Mouse (Mus musculus) MEL (cell line): ENCODE data around the gene Gucy1b1. TPM values are rescaled to one million over a fixed set of nuclear protein-coding genes. Genes with fewer than 3 reads are reported as not detected.

Experiments used
- DNase-seq: peaks from one replicate; pipeline ENCODE4 v3.0.0; 2011; ENCODE audit warnings: low read depth, low spot score
- H3K27ac ChIP-seq: 2 replicates; pipeline ENCODE4 v1.5.1; 2012; ENCODE audit warnings: low read depth, mild to moderate bottlenecking, control low read depth, low read length, moderate library complexity; ENCODE audit not compliant: control insufficient read depth
- H3K27me3 ChIP-seq, 2 experiments: fragments of 150-350 bp in 1 of 2; sonication (generic) in 1 of 2; 2 replicates each; pipeline ENCODE4 v1.6.1; 2012; ENCODE audit warnings: low read length in 2 of 2, mild to moderate bottlenecking in 2 of 2, improper control_type of control experiment in 1 of 2, moderate library complexity in 1 of 2; ENCODE audit not compliant: insufficient read depth in 2 of 2, control insufficient read depth in 1 of 2
- H3K36me3 ChIP-seq, 2 experiments: 2 replicates each; pipeline ENCODE4 v1.6.1; 2012 to 2014; ENCODE audit warnings: low read length in 2 of 2, improper control_type of control experiment in 1 of 2, inconsistent platforms in 1 of 2, mild to moderate bottlenecking in 1 of 2; ENCODE audit not compliant: insufficient read depth in 2 of 2, control insufficient read depth in 1 of 2
- H3K4me1 ChIP-seq, 2 experiments: fragments of 150-350 bp in 1 of 2; sonication (generic) in 1 of 2; 2 replicates each; pipeline ENCODE4 v1.6.1; 2012; ENCODE audit warnings: low read length in 2 of 2, improper control_type of control experiment in 1 of 2, mild to moderate bottlenecking in 1 of 2; ENCODE audit not compliant: insufficient read depth in 2 of 2, control insufficient read depth in 1 of 2
- H3K4me3 ChIP-seq, 2 experiments: fragments of 150-350 bp in 1 of 2; sonication (generic) in 1 of 2; 2 replicates each; pipeline ENCODE4 v1.5.1; 2012; ENCODE audit warnings: low read depth in 2 of 2, low read length in 2 of 2, mild to moderate bottlenecking in 2 of 2, moderate library complexity in 2 of 2, control low read depth in 1 of 2, improper control_type of control experiment in 1 of 2; ENCODE audit not compliant: control insufficient read depth in 1 of 2, insufficient read depth in 1 of 2
- H3K79me2 ChIP-seq: 2 replicates; pipeline ENCODE4 v1.6.1; 2012; ENCODE audit warnings: mild to moderate bottlenecking, low read length, moderate library complexity; ENCODE audit not compliant: control insufficient read depth, poor library complexity, insufficient read depth
- H3K9ac ChIP-seq: 2 replicates; pipeline ENCODE4 v1.6.1; 2012; ENCODE audit warnings: low read depth, mild to moderate bottlenecking, control low read depth, low read length, moderate library complexity; ENCODE audit not compliant: control insufficient read depth, poor library complexity, severe bottlenecking
- H3K9me3 ChIP-seq: fragments of 150-350 bp; sonication (generic); replicated peaks from 2 replicates; pipeline ENCODE4 v1.6.1; 2012; ENCODE audit warnings: mild to moderate bottlenecking, low read length, improper control_type of control experiment, moderate library complexity; ENCODE audit not compliant: insufficient read depth
- BHLHE40 ChIP-seq: IDR thresholded peaks from 2 replicates; pipeline ENCODE4 v1.6.1; 2012; ENCODE audit warnings: low read depth, mild to moderate bottlenecking, inconsistent platforms, low read length, improper control_type of control experiment, borderline replicate concordance
- CHD1 ChIP-seq: IDR thresholded peaks from 2 replicates; pipeline ENCODE4 v1.6.1; 2012; ENCODE audit warnings: low read depth, mild to moderate bottlenecking, inconsistent platforms, low read length, improper control_type of control experiment
- CHD2 ChIP-seq: IDR thresholded peaks from 2 replicates; pipeline ENCODE4 v1.6.1; 2011; ENCODE audit warnings: low read length, improper control_type of control experiment
- CTCF ChIP-seq, 3 experiments: IDR thresholded peaks in 2 of 3; conservative IDR thresholded peaks in 1 of 3; 2 replicates each; pipeline ENCODE4 v1.5.1; 2011 to 2012; ENCODE audit warnings: low read length in 3 of 3, low read depth in 2 of 3, mild to moderate bottlenecking in 2 of 3, improper control_type of control experiment in 1 of 3, inconsistent platforms in 1 of 3, mixed read lengths in 1 of 3, moderate library complexity in 1 of 3; ENCODE audit not compliant: control insufficient read depth in 1 of 3, insufficient read depth in 1 of 3, poor library complexity in 1 of 3, severe bottlenecking in 1 of 3
- E2F4 ChIP-seq: IDR thresholded peaks from 2 replicates; pipeline ENCODE4 v1.6.1; 2011; ENCODE audit warnings: low read depth, low read length, improper control_type of control experiment, borderline replicate concordance
- ELF1 ChIP-seq: IDR thresholded peaks from 2 replicates; pipeline ENCODE4 v1.6.1; 2014; ENCODE audit warnings: low read depth, mild to moderate bottlenecking, inconsistent platforms, low read length, improper control_type of control experiment, moderate library complexity
- GABPA ChIP-seq: IDR thresholded peaks from 2 replicates; pipeline ENCODE4 v1.6.1; 2012; ENCODE audit warnings: low read depth, mild to moderate bottlenecking, inconsistent platforms, low read length, improper control_type of control experiment, moderate library complexity
- GATA1 ChIP-seq: IDR thresholded peaks from 2 replicates; pipeline ENCODE4 v1.6.1; 2011; ENCODE audit warnings: low read depth, low read length, improper control_type of control experiment
- HCFC1 ChIP-seq: IDR thresholded peaks from 2 replicates; pipeline ENCODE4 v1.6.1; 2012; ENCODE audit warnings: low read depth, mild to moderate bottlenecking, inconsistent platforms, low read length, improper control_type of control experiment, moderate library complexity
- JUND ChIP-seq: IDR thresholded peaks from 2 replicates; pipeline ENCODE4 v1.6.1; 2011; ENCODE audit warnings: low read depth, mild to moderate bottlenecking, improper control_type of control experiment, low read length
- KAT2A ChIP-seq: conservative IDR thresholded peaks from 2 replicates; pipeline ENCODE4 v1.6.1; 2012; ENCODE audit warnings: low read depth, low read length, improper control_type of control experiment, inconsistent platforms
- MEF2A ChIP-seq: IDR thresholded peaks from 2 replicates; pipeline ENCODE4 v1.6.1; 2014; ENCODE audit warnings: low read depth, mild to moderate bottlenecking, inconsistent platforms, low read length, improper control_type of control experiment; ENCODE audit not compliant: poor library complexity, insufficient replicate concordance, severe bottlenecking; ENCODE audit errors: extremely low read depth
- NRF1 ChIP-seq: IDR thresholded peaks from 2 replicates; pipeline ENCODE4 v1.6.1; 2014; ENCODE audit warnings: low read depth, mild to moderate bottlenecking, inconsistent platforms, low read length, improper control_type of control experiment, moderate library complexity; ENCODE audit not compliant: poor library complexity, insufficient read depth, severe bottlenecking
- POLR2AphosphoS5 ChIP-seq: IDR thresholded peaks from 2 replicates; pipeline ENCODE4 v1.6.1; 2012; ENCODE audit warnings: low read depth, borderline replicate concordance, mild to moderate bottlenecking, inconsistent platforms, low read length, moderate library complexity, mixed read lengths
- RAD21 ChIP-seq: IDR thresholded peaks from 2 replicates; pipeline ENCODE4 v1.6.1; 2011; ENCODE audit warnings: mild to moderate bottlenecking, low read depth, low read length, improper control_type of control experiment
- RCOR1 ChIP-seq: IDR thresholded peaks from 2 replicates; pipeline ENCODE4 v1.6.1; 2012; ENCODE audit warnings: low read depth, mild to moderate bottlenecking, inconsistent platforms, low read length, improper control_type of control experiment
- SMC3 ChIP-seq: IDR thresholded peaks from 2 replicates; pipeline ENCODE4 v1.6.1; 2011; ENCODE audit warnings: low read depth, low read length, improper control_type of control experiment
- TAL1 ChIP-seq: IDR thresholded peaks from 2 replicates; pipeline ENCODE4 v1.6.1; 2012; ENCODE audit warnings: mild to moderate bottlenecking, inconsistent platforms, low read length, moderate library complexity, mixed read lengths
- TBP ChIP-seq: IDR thresholded peaks from 2 replicates; pipeline ENCODE4 v1.8.0; 2011; ENCODE audit warnings: low read depth, low read length, improper control_type of control experiment
- TCF12 ChIP-seq: IDR thresholded peaks from 2 replicates; pipeline ENCODE4 v1.6.1; 2014; ENCODE audit warnings: low read depth, mild to moderate bottlenecking, inconsistent platforms, low read length, improper control_type of control experiment, moderate library complexity
- USF1 ChIP-seq: IDR thresholded peaks from 2 replicates; pipeline ENCODE4 v1.6.1; 2014; ENCODE audit warnings: low read depth, mild to moderate bottlenecking, inconsistent platforms, low read length, improper control_type of control experiment, moderate library complexity
- ZC3H11A ChIP-seq: IDR thresholded peaks from 2 replicates; pipeline ENCODE4 v1.6.1; 2012; ENCODE audit warnings: low read depth, mild to moderate bottlenecking, inconsistent platforms, low read length, improper control_type of control experiment
- ZKSCAN1 ChIP-seq: IDR thresholded peaks from 2 replicates; pipeline ENCODE4 v1.6.1; 2012; ENCODE audit warnings: low read depth, mild to moderate bottlenecking, inconsistent platforms, low read length, improper control_type of control experiment, moderate library complexity
- ZMIZ1 ChIP-seq: IDR thresholded peaks from 2 replicates; pipeline ENCODE4 v1.6.1; 2012; ENCODE audit warnings: low read depth, mild to moderate bottlenecking, inconsistent platforms, low read length, improper control_type of control experiment, moderate library complexity
- ZNF384 ChIP-seq: IDR thresholded peaks from 2 replicates; pipeline ENCODE4 v1.6.1; 2012; ENCODE audit warnings: low read depth, mild to moderate bottlenecking, inconsistent platforms, low read length, improper control_type of control experiment
- polyA plus RNA-seq, 2 experiments: library from polyadenylated mRNA; stranded (reverse) in 1 of 2; unstranded in 1 of 2; fragments of >175 nt in 1 of 2; fragments of >200 nt in 1 of 2; gene quantifications; 2 replicates each; pipeline versions ENCODE4 v1.2.1 to v1.2.4; 2012; ENCODE audit warnings: low replicate concordance in 2 of 2, low read depth in 1 of 2; ENCODE audit not compliant: insufficient read length in 2 of 2, insufficient read depth in 1 of 2, missing spikeins in 1 of 2
- total RNA-seq: library from RNA; depleted of rRNA; stranded (reverse); fragments of 300-350 nt; gene quantifications from 2 replicates; pipeline ENCODE4 v1.2.3, GENCODE M21; 2012

Gene Gucy1b1
- total and polyA plus RNA-seq, 3 experiments, result not detected

DNA sequence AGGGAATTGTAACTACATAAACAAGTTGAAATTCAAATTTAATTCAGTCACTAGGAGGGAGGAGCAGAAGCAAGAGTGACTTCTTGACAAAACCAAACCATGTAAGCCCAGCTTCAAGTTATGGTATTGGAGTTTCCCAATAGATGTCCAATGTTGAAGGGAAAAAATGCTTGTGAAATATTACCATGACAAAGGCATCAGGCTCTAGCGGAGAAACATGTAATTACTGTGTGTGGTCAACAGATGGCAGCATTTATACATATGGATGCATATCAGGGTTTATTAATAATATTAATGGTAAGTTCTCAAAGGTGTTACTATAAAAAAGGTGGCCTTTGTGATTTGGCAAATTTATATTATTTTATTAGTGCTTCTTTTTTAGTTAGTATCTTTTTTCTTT, 78.5 kb downstream of the Gucy1b1 start:
- H3K79me2 ChIP-seq, result no peaks in the 10 kb centered on the region
- no peak overlapping the region for H3K27ac ChIP-seq
- no peaks in the 10 kb centered on the region for H3K4me1 ChIP-seq
- no peak overlapping the region for H3K4me3 ChIP-seq
- peak; percentile 44 for DNase-seq
- no peaks in the 10 kb centered on the region for H3K27me3 ChIP-seq
- TF ChIP-seq CHD2 (no peak), CHD1 (no peak), SMC3 (peak; percentile 55), USF1 (no peak), GATA1 (no peak), CTCF (IDR thresholded peaks at IDR 0.05 in 2 of 3, conservative IDR thresholded peaks at IDR 0.05 in 1 of 3; ENCODE audit: control insufficient read depth in 1 of 3, insufficient read depth in 1 of 3, low read depth in 2 of 3, low read length in 3 of 3, poor library complexity in 1 of 3, severe bottlenecking in 1 of 3) (peak in 2 of 3 experiments; percentile 53 to 65; a peak in 4 of 6 replicates), NRF1 (no peak), POLR2AphosphoS5 (no peak), ZKSCAN1 (no peak), RCOR1 (no peak), ZMIZ1 (no peak), ZNF384 (no peak), RAD21 (peak; percentile 66), TAL1 (no peak), E2F4 (no peak), ELF1 (no peak), ZC3H11A (no peak), TCF12 (no peak), MEF2A (no peak), KAT2A (no peak), BHLHE40 (no peak), GABPA (no peak), HCFC1 (no peak), TBP (no peak), JUND (no peak)
- TF ChIP-seq, all 39 proteins: peak for 3
- Histone ChIP-seq H3K36me3 (no peaks in the 10 kb centered on the region), H3K9me3 (no peaks in the 10 kb centered on the region), H3K9ac (no peak overlapping the region)
